Mouse (Mus musculus) lung, postnatal 0 days (tissue): ENCODE results near the gene Rpl15.

Experiments
- CTCF ChIP-seq: IDR thresholded peaks from 2 replicates; pipeline ENCODE4 v1.5.1; 2016; ENCODE audit warnings: antibody characterized with exemption, mild to moderate bottlenecking
- EP300 ChIP-seq: IDR thresholded peaks from 2 replicates; pipeline ENCODE4 v1.6.1; 2016; ENCODE audit warnings: antibody characterized with exemption, mild to moderate bottlenecking, control low read depth

GRCm38 (mm10) chr14:18280375-18280774 lies 9.2 kb upstream of the Rpl15 start:
- TF ChIP-seq CTCF (no peak), EP300 (no peak)
